Mouse (Mus musculus) lung, postnatal 36 days (tissue): ENCODE results near the gene Gpr4.

Experiments used
- DNase-seq: peaks from one replicate; pipeline ENCODE4 v3.0.0; 2022; ENCODE audit warnings: mixed read lengths

Gene Gpr4

GRCm38 (mm10) chr7:19267051-19267450 lies 54.7 kb downstream of the Gpr4 start:
- DNase-seq: peak; percentile 70

GRCm38 (mm10) chr7:19268993-19269681 lies 56.8 kb downstream of the Gpr4 start:
- peak; percentile 72 for DNase-seq

GRCm38 (mm10) chr7:19269721-19270441 lies 57.5 kb downstream of the Gpr4 start:
- DNase-seq: peak; percentile 85

- no peak for DNase-seq
Observed at GRCm38 (mm10) chr7:19270509-19271237, 58.3 kb downstream of the Gpr4 start.

- peak; percentile 93 for DNase-seq
Observed at GRCm38 (mm10) chr7:19271238-19272172, 59.2 kb downstream of the Gpr4 start, which contains the start of gene Vasp. Gene Vasp (minus strand): TSS chr7:19271817.

GRCm38 (mm10) chr7:19272173-19272764 lies 59.9 kb downstream of the Gpr4 start:
- peak; percentile 93 for DNase-seq
